Mouse (Mus musculus): Measurements from ENCODE around the gene Gm19668. TPM values are rescaled to one million over a fixed set of nuclear protein-coding genes. Genes with fewer than 3 reads are reported as not detected.
"Not testable (repeated sequence)": the region's sequence is repeated elsewhere in the genome, so short reads cannot be mapped to it uniquely, and the experiment has no call there.

The Gm19668 gene
- polyA plus RNA-seq, 1 experiment from 2014 or later = not detected

DNA sequence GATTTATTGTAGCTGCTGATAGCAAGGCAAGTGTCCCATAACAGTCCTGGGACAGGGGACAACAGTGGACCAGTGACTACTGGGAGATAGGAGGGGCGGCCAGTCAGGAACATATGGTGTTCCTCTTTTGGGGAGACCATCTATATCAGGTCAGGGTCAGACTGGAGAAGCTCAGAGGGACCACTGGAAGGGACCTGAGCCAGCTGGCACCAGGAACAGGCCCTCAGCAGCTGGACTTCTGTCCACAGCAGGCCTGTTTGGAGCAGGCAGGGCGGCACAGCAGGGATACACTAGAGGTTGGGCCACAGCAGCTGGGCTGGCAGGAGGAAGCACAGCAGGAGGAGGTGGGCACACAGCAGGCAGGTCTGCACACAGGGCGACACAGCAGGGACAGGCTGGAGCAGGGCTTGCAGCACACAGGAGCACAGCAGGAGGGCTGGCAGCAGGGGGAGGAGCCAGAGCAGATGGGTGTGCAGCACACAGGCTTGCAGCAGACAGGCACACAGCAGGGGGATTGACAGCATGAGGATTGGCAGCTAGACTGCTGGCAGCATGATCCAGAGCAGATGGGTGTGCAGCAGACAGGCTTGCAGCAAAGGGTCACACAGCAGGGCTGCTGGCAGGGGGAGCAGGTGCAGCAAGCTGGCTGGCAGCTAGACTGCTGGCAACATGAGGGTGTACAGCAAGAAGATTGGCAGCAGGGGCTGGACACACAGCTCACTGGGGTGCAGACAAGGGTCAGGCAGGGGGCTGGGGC is 591 bp downstream of the Gm19668 start:
- H3K4me3 ChIP-seq; H3K36me3 ChIP-seq; H3K27ac ChIP-seq; H3K27me3 ChIP-seq; H3K9ac ChIP-seq; ATAC-seq (ENCODE audit: low FRiP score); H3K4me2 ChIP-seq; H3K9me3 ChIP-seq: not testable (repeated sequence)
- WGBS = 30% methylated on average over 3 of the region's 3 CpGs
- peaks cover 10% of the 10 kb centered on the region; the same call in 1 of the 2 replicates for H3K4me1 ChIP-seq (replicated peaks)

DNA sequence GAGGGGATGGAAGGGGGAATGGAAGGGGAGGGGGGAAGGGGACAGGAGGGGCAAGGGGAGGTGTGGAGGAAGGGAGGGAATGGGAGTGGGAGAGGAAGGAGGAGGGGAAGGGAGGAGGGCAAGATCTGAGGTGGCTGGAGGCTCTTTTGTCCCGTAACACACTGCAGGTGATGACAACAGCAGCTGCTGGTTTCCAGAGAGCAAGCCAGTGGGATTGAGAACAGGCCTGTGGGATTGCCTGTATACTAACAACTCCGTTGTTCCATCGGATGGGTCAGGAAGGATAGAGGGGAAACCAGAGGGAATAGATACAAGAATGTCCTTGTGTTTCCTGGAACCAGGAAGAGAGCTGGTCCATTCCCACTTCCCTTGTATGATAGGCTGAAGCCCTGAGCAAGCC is 1.3 kb downstream of the Gm19668 start:
- Histone ChIP-seq H3K27me3 (no peaks in the 10 kb centered on the region), H3K4me2 (no peak overlapping the region), H3K9me3 (no peaks in the 10 kb centered on the region), H3K4me3 (no peak overlapping the region), H3K4me1 (replicated peaks) (peaks cover 10% of the 10 kb centered on the region; the same call in 1 of the 2 replicates), H3K9ac (no peak overlapping the region), H3K27ac (no peak overlapping the region), H3K36me3 (no peaks in the 10 kb centered on the region)
- 13% methylated on average over 3 of the region's 3 CpGs for WGBS
- no peak for ATAC-seq (ENCODE audit: low FRiP score)

- no peak within 1 kb of the TSS for H3K27ac ChIP-seq
- H3K4me1 ChIP-seq (replicated peaks) = peaks cover 10% of the 10 kb centered on the region; the same call in 1 of the 2 replicates
- WGBS = 67% methylated on average over 2 of the region's 2 CpGs
These were observed 4.0 kb downstream of the Gm19668 start, which contains the start of gene Gm9639 for GRCm38 (mm10) chr10:77794976-77795375. TSS of gene Gm9639 (minus strand) at chr10:77795076.

DNA sequence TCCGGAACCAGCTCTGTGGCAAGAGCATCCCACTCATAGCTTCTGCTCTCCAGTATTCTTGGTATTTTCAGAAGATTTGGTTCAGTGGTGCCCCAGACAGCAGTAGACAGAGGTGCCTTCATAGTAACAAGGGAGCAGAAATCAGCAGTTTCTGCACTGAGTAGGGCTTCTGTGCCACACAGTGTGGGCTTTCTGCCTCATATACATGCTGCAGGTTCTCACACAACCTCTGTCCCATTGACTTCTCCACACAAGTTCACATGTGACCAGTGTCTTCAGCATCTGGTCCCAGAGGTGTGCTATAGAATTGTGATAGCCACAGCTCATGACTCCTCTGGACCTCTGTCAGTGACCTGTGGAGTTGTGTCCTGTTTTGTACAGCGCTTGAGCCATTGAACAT is 10.3 kb downstream of the Gm19668 start:
- Histone ChIP-seq H3K4me3 (no peak overlapping the region), H3K36me3 (no peaks in the 10 kb centered on the region), H3K4me2 (no peak overlapping the region), H3K27me3 (no peaks in the 10 kb centered on the region), H3K27ac (no peak overlapping the region), H3K9me3 (no peaks in the 10 kb centered on the region), H3K4me1 (replicated peaks) (no peaks in the 10 kb centered on the region), H3K9ac (no peak overlapping the region)
- ATAC-seq (ENCODE audit: low FRiP score) = no peak
- WGBS = 85% methylated on average over 2 of the region's 2 CpGs

More at GRCm38 (mm10) chr10:77794976-77795375, 4.0 kb downstream of the Gm19668 start, which contains the start of gene Gm9639:
- Histone ChIP-seq H3K9me3 (no peaks in the 10 kb centered on the region), H3K4me2 (no peak within 1 kb of the TSS), H3K36me3 (no peaks in the 10 kb centered on the region), H3K9ac (no peak within 1 kb of the TSS), H3K4me3 (no peak within 1 kb of the TSS), H3K27me3 (no peaks in the 10 kb centered on the region)
- no peak for ATAC-seq (ENCODE audit: low FRiP score)

- not testable (repeated sequence) for H3K9me3 ChIP-seq; H3K9ac ChIP-seq; H3K27me3 ChIP-seq; H3K36me3 ChIP-seq; H3K4me2 ChIP-seq; ATAC-seq (ENCODE audit: low FRiP score); H3K4me3 ChIP-seq; H3K4me1 ChIP-seq (replicated peaks); H3K27ac ChIP-seq
- WGBS = 80% methylated on average over 1 of the region's 1 CpGs
These were observed 11.1 kb downstream of the Gm19668 start, which contains the start of gene Gm7137 for GRCm38 (mm10) chr10:77787876-77788275. TSS of gene Gm7137 (minus strand) at chr10:77788200.

DNA sequence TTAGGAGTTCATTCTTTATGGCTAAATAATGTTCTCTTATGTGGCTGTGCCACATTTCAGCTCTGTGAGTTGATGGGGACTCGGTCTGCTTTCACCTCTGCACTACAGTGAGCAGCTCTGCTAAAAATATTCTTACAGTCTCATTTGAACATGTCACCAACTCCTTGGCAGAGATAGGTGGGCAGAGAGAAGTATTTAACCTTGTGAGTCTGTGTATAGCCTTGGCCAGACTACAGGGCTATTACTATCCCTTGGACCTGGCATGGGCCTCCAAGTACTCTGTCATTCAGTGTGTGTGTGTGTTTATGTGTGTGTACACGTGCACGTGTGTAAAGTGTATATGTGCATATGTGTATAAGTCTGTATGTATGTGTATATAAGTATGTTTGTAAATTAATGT is 15.5 kb downstream of the Gm19668 start:
- not testable (repeated sequence) for H3K9me3 ChIP-seq; H3K27me3 ChIP-seq; H3K4me2 ChIP-seq; H3K36me3 ChIP-seq; H3K4me1 ChIP-seq (replicated peaks); H3K27ac ChIP-seq; H3K9ac ChIP-seq; H3K4me3 ChIP-seq; ATAC-seq (ENCODE audit: low FRiP score)
- 93% methylated on average over 3 of the region's 3 CpGs for WGBS

DNA sequence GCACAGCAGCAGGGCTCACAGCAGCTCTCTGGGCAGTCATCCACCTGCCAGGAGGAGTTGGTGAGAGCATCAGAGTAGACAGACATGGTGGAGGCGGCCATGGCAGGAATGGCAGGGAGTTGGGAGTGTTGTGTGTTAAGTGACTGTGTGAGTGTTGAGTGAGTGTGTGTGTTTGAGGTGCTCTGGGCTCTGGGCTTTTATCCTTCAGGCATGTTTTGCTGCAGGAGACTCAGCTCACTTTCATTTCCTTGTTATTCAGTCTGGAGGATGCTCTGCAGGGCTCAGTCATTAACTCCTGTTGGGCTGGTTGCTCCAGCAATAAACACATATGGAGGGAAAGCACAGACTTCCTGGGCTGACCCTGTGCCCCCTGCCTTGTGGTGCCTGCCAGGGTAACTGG is 16.5 kb downstream of the Gm19668 start, which contains the start of gene Gm3250:
Gene Gm3250 (minus strand): TSS at position 101 of the 400 bp plus-strand sequence.
- H3K4me2 ChIP-seq; H3K9me3 ChIP-seq; H3K27me3 ChIP-seq; H3K4me1 ChIP-seq (replicated peaks); ATAC-seq (ENCODE audit: low FRiP score); H3K27ac ChIP-seq; H3K4me3 ChIP-seq; H3K9ac ChIP-seq; H3K36me3 ChIP-seq: not testable (repeated sequence)
- 78% methylated on average over 1 of the region's 1 CpGs for WGBS

DNA sequence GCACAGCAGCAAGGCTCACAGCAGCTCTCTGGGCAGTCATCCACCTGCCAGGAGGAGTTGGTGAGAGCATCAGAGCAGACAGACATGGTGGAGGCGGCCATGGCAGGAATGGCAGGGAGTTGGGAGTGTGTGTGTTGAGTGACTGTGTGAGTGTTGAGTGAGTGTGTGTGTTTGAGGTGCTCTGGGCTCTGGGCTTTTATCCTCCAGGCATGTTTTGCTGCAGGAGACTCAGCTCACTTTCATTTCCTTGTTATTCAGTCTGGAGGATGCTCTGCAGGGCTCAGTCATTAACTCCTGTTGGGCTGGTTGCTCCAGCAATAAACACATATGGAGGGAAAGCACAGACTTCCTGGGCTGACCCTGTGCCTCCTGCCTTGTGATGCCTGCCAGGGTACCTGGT is 22.1 kb downstream of the Gm19668 start, which contains the start of gene Gm7138:
Gene Gm7138 (minus strand): TSS at position 101 of the 400 bp plus-strand sequence.
- H3K9ac ChIP-seq; H3K27me3 ChIP-seq; H3K4me1 ChIP-seq (replicated peaks); H3K36me3 ChIP-seq; H3K4me3 ChIP-seq; H3K9me3 ChIP-seq; H3K4me2 ChIP-seq; ATAC-seq (ENCODE audit: low FRiP score); H3K27ac ChIP-seq: not testable (repeated sequence)
- 70% methylated on average over 1 of the region's 1 CpGs for WGBS

- H3K9me3 ChIP-seq; H3K36me3 ChIP-seq; H3K4me2 ChIP-seq; H3K9ac ChIP-seq; H3K27ac ChIP-seq; H3K27me3 ChIP-seq; ATAC-seq (ENCODE audit: low FRiP score); H3K4me3 ChIP-seq; H3K4me1 ChIP-seq (replicated peaks): not testable (repeated sequence)
- WGBS = 93% methylated on average over 3 of the region's 3 CpGs
These were observed 26.8 kb downstream of the Gm19668 start for GRCm38 (mm10) chr10:77772142-77772541.

GRCm38 (mm10) chr10:77771225-77771624 is 27.7 kb downstream of the Gm19668 start, which contains the start of gene Gm3238:
TSS of gene Gm3238 (minus strand) at chr10:77771325.
- not testable (repeated sequence) for H3K4me2 ChIP-seq; H3K27me3 ChIP-seq; ATAC-seq (ENCODE audit: low FRiP score); H3K36me3 ChIP-seq; H3K9me3 ChIP-seq; H3K4me1 ChIP-seq (replicated peaks); H3K4me3 ChIP-seq; H3K27ac ChIP-seq; H3K9ac ChIP-seq
- 75% methylated on average over 1 of the region's 1 CpGs for WGBS

DNA sequence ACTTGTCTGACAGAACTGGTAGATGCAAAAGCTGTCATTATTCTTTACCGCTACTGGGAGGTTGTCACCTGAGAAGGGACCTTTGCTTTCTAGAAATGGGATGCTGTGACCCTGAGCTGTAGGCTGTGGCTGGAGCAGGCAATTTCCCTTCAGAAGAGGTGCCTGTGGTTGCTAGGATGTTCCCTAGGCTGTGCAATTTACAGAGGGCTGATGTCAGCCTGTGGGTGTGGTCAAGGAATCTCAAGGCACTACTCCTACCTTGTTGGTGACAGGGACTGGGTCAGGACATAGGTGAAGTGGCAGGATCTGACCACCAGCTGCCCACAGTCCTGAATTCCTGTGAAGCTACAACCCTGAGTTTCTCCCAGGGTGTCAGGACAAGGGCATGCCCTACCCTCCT is 29.2 kb downstream of the Gm19668 start:
- ATAC-seq (ENCODE audit: low FRiP score) = no peak
- WGBS = 81% methylated on average over 1 of the region's 1 CpGs

DNA sequence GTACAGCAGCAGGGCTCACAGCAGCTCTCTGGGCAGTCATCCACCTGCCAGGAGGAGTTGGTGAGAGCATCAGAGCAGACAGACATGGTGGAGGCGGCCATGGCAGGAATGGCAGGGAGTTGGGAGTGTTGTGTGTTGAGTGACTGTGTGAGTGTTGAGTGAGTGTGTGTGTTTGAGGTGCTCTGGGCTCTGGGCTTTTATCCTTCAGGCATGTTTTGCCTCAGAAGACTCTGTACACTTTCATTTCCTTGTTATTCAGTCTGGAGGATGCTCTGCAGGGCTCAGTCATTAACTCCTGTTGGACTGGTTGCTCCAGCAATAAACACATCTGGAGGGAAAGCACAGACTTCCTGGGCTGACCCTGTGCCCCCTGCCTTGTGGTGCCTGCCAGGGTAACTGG is 39.4 kb downstream of the Gm19668 start, which contains the start of gene Gm3233:
Gene Gm3233 (minus strand): TSS at position 101 of the 400 bp plus-strand sequence.
- not testable (repeated sequence) for H3K4me2 ChIP-seq; ATAC-seq (ENCODE audit: low FRiP score); H3K9me3 ChIP-seq; H3K36me3 ChIP-seq; H3K27me3 ChIP-seq; H3K27ac ChIP-seq; H3K4me3 ChIP-seq; H3K9ac ChIP-seq; H3K4me1 ChIP-seq (replicated peaks)
- WGBS = no CpG with 5 or more reads among the region's 1 CpGs

More for the DNA sequence above, 29.2 kb downstream of the Gm19668 start:
- H3K27me3 ChIP-seq = no peaks in the 10 kb centered on the region
- H3K9me3 ChIP-seq = no peaks in the 10 kb centered on the region
- H3K4me2 ChIP-seq = no peak overlapping the region
- no peak overlapping the region for H3K4me3 ChIP-seq
- no peaks in the 10 kb centered on the region for H3K36me3 ChIP-seq
- H3K27ac ChIP-seq = no peak overlapping the region
- no peaks in the 10 kb centered on the region for H3K4me1 ChIP-seq (replicated peaks)
- H3K9ac ChIP-seq = no peak overlapping the region

- Histone ChIP-seq H3K36me3 (no peaks in the 10 kb centered on the region), H3K4me3 (no peak overlapping the region), H3K4me2 (no peak overlapping the region), H3K4me1 (replicated peaks) (no peaks in the 10 kb centered on the region), H3K9ac (no peak overlapping the region), H3K27me3 (no peaks in the 10 kb centered on the region), H3K27ac (no peak overlapping the region), H3K9me3 (no peaks in the 10 kb centered on the region)
- ATAC-seq (ENCODE audit: low FRiP score) = no peak
These were observed 45.5 kb downstream of the Gm19668 start for GRCm38 (mm10) chr10:77753448-77753847.
